Mouse (Mus musculus) cerebellum, adult (tissue): ENCODE measurements around the gene Arhgef19.
A peak's percentile ranks its signal among the peaks of the same experiment; 100 is the strongest.

Source experiments
- ATAC-seq: cut with Nextera tagmentation; 2 replicates; pipeline ENCODE4 v1.9.2; 2017; ENCODE audit warnings: mild to moderate bottlenecking, moderate library complexity, mixed read lengths; ENCODE audit not compliant: insufficient number of reproducible peaks, low FRiP score, low TSS enrichment

The Arhgef19 gene

GRCm38 (mm10) chr4:141260007-141260723, 20.9 kb downstream of the Arhgef19 start:
- ATAC-seq, result no peak

- ATAC-seq, result no peak
Observed at GRCm38 (mm10) chr4:141262906-141263637, 23.8 kb downstream of the Arhgef19 start.

GRCm38 (mm10) chr4:141265979-141266637, 26.8 kb downstream of the Arhgef19 start:
- no peak for ATAC-seq

- ATAC-seq, result no peak
Observed at GRCm38 (mm10) chr4:141267250-141267649, 28.0 kb downstream of the Arhgef19 start.

GRCm38 (mm10) chr4:141267837-141268236, 28.5 kb downstream of the Arhgef19 start:
- ATAC-seq, result no peak

- no peak for ATAC-seq
Observed at GRCm38 (mm10) chr4:141268350-141268749, 29.1 kb downstream of the Arhgef19 start.

GRCm38 (mm10) chr4:141269080-141269479, 29.8 kb downstream of the Arhgef19 start:
- no peak for ATAC-seq

GRCm38 (mm10) chr4:141270201-141270940, 31.1 kb downstream of the Arhgef19 start:
- ATAC-seq, result no peak

- ATAC-seq, result no peak
Observed at GRCm38 (mm10) chr4:141271228-141271627, 31.9 kb downstream of the Arhgef19 start.

- no peak for ATAC-seq
Observed at GRCm38 (mm10) chr4:141271721-141272120, 32.4 kb downstream of the Arhgef19 start.

GRCm38 (mm10) chr4:141272878-141273277, 33.6 kb downstream of the Arhgef19 start:
- no peak for ATAC-seq

GRCm38 (mm10) chr4:141273296-141273695, 34.0 kb downstream of the Arhgef19 start:
- peak; percentile 72 for ATAC-seq

GRCm38 (mm10) chr4:141274485-141275341, 35.4 kb downstream of the Arhgef19 start:
- no peak for ATAC-seq

- ATAC-seq, result no peak
Observed at GRCm38 (mm10) chr4:141277157-141277556, 37.9 kb downstream of the Arhgef19 start.

GRCm38 (mm10) chr4:141278154-141278553, 38.9 kb downstream of the Arhgef19 start:
- no peak for ATAC-seq

- no peak for ATAC-seq
Observed at GRCm38 (mm10) chr4:141279327-141279726, 40.0 kb downstream of the Arhgef19 start.

GRCm38 (mm10) chr4:141279783-141280182, 40.5 kb downstream of the Arhgef19 start:
- no peak for ATAC-seq

- ATAC-seq, result no peak
Observed at GRCm38 (mm10) chr4:141280471-141280870, 41.2 kb downstream of the Arhgef19 start.

- no peak for ATAC-seq
Observed at GRCm38 (mm10) chr4:141281153-141281552, 41.9 kb downstream of the Arhgef19 start.

- ATAC-seq, result no peak
Observed at GRCm38 (mm10) chr4:141281578-141281977, 42.3 kb downstream of the Arhgef19 start.
